Mouse (Mus musculus) kidney, adult 2 months (tissue): ENCODE data around the gene Mpp3.
"Not testable (repeated sequence)": the region's sequence is repeated elsewhere in the genome, so short reads cannot be mapped to it uniquely, and the experiment has no call there.

ENCODE experiments used
- CTCF ChIP-seq: fragments of 200-500 bp; conservative IDR thresholded peaks from 2 replicates; pipeline ENCODE4 v1.5.1; 2011; ENCODE audit warnings: low read depth, mild to moderate bottlenecking, control low read depth, low read length, moderate library complexity, mixed read lengths; ENCODE audit not compliant: insufficient read depth, insufficient read length
- POLR2A ChIP-seq: fragments of 200-500 bp; IDR thresholded peaks from one replicate; pipeline ENCODE4 v1.6.1; 2011; ENCODE audit warnings: low read depth, low read length, control low read depth

DNA sequence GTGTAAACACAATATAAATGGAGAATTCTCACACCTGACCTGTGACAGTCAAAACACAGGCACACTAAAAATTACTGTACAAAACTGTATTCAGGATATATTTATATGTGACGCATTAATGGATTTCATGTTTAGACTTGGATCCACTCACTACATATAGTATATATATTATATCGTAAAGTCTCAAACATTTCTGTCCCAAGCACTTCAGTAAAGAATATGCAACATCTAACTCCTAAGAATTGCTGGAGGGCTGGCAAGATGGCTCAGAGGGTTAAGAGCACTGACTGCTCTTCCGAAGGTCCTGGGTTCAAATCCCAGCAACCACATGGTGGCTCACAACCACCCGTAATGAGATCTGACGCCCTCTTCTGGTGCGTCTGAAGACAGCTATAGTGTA lies 42.8 kb downstream of the Mpp3 start:
- TF ChIP-seq CTCF, POLR2A: not testable (repeated sequence)
